Mouse (Mus musculus) hindbrain, embryonic 10.5 days (tissue): ENCODE data around the gene Las1l. TPM values are rescaled to one million over a fixed set of nuclear protein-coding genes. Genes with fewer than 3 reads are reported as not detected.
"Not testable (repeated sequence)": the region's sequence is repeated elsewhere in the genome, so short reads cannot be mapped to it uniquely, and the experiment has no call there.

Experiments
- DNase-seq: peaks from one replicate; pipeline ENCODE4 v3.0.0-alpha.2; 2017; ENCODE audit warnings: low spot score
- H3K27ac ChIP-seq: fragments of 300-500 bp; sonication (generic); 2 replicates; pipeline ENCODE4 v1.5.1; 2016; ENCODE audit warnings: mild to moderate bottlenecking, moderate library complexity
- H3K27me3 ChIP-seq: fragments of 300-500 bp; sonication (generic); 2 replicates; pipeline ENCODE4 v1.6.1; 2016; ENCODE audit warnings: mild to moderate bottlenecking; ENCODE audit not compliant: poor library complexity, insufficient read depth, severe bottlenecking
- H3K36me3 ChIP-seq: fragments of 300-500 bp; sonication (generic); 2 replicates; pipeline ENCODE4 v1.6.1; 2016; ENCODE audit warnings: mild to moderate bottlenecking, moderate library complexity
- H3K4me1 ChIP-seq: fragments of 300-500 bp; sonication (generic); replicated peaks from 2 replicates; pipeline ENCODE4 v1.6.1; 2016; ENCODE audit warnings: mild to moderate bottlenecking
- H3K4me3 ChIP-seq: fragments of 300-500 bp; sonication (generic); 2 replicates; pipeline ENCODE4 v1.5.1; 2016; ENCODE audit warnings: mild to moderate bottlenecking, moderate library complexity
- H3K9me3 ChIP-seq: fragments of 300-500 bp; sonication (generic); 2 replicates; pipeline ENCODE4 v1.6.1; 2016; ENCODE audit warnings: mild to moderate bottlenecking, moderate library complexity
- WGBS: fragments of 180-500 bp; shearing (Covaris S2); methylation state at CpG from one replicate; pipeline ENCODE4 v1.1.7; 2016; 5-methylcytosine and 5-hydroxymethylcytosine counted together
- polyA plus RNA-seq: library from polyadenylated mRNA; unstranded; fragments of >200 nt; fragmentation: Nextera tagmentation; extraction: Ambion mirVana; gene quantifications from 2 replicates; pipeline ENCODE4 v1.2.1, GENCODE M21; 2016

Gene Las1l
- 58.1 and 71.7 TPM in 2 replicates for polyA plus RNA-seq

GRCm38 (mm10) chrX:95956497-95957293 is at the start of gene Las1l:
Las1l (minus strand) TSS chrX:95956962.
- H3K4me1 ChIP-seq: peaks cover 5% of the 10 kb centered on the region; the same call in 1 of the 2 replicates
- DNase-seq: peak; percentile 89
- H3K4me3 ChIP-seq: peak within 1 kb of the TSS; percentile 60
- H3K27ac ChIP-seq: peak within 1 kb of the TSS; percentile 74
- H3K36me3 ChIP-seq: peaks cover 10% of the 10 kb centered on the region
- H3K9me3 ChIP-seq: no peaks in the 10 kb centered on the region
- 19% methylated on average over 42 of the region's 42 CpGs for WGBS
- peaks cover 5% of the 10 kb centered on the region; the same call in 1 of the 2 replicates for H3K27me3 ChIP-seq

- Histone ChIP-seq H3K27ac (no peak overlapping the region), H3K4me3 (no peak overlapping the region), H3K27me3 (0 out of 2 replicates have a peak, but pooled peaks cover under 1% of the 10 kb centered on the region), H3K4me1 (no peaks in the 10 kb centered on the region), H3K9me3 (no peaks in the 10 kb centered on the region), H3K36me3 (no peaks in the 10 kb centered on the region)
- 79% methylated on average over 6 of the region's 6 CpGs for WGBS
- no peak for DNase-seq
Measured at GRCm38 (mm10) chrX:96006395-96006794, 49.6 kb upstream of the Las1l start.

GRCm38 (mm10) chrX:95999601-96000000 is 42.8 kb upstream of the Las1l start:
- WGBS: 72% methylated on average over 6 of the region's 6 CpGs
- H3K9me3 ChIP-seq: no peaks in the 10 kb centered on the region

GRCm38 (mm10) chrX:95993206-95993605 is 36.4 kb upstream of the Las1l start:
- DNase-seq: no peak
- WGBS: 79% methylated on average over 3 of the region's 3 CpGs

More at GRCm38 (mm10) chrX:95999601-96000000, 42.8 kb upstream of the Las1l start:
- no peak overlapping the region for H3K27ac ChIP-seq
- no peaks in the 10 kb centered on the region for H3K4me1 ChIP-seq
- H3K36me3 ChIP-seq: no peaks in the 10 kb centered on the region
- DNase-seq: no peak
- H3K4me3 ChIP-seq: no peak overlapping the region
- H3K27me3 ChIP-seq: no peaks in the 10 kb centered on the region; the same call in 1 of the 2 replicates

GRCm38 (mm10) chrX:95969936-95970335 is 13.2 kb upstream of the Las1l start:
- DNase-seq: peak; percentile 57
- H3K9me3 ChIP-seq: no peaks in the 10 kb centered on the region
- no peaks in the 10 kb centered on the region for H3K27me3 ChIP-seq
- H3K27ac ChIP-seq: 0 out of 2 replicates have a peak overlapping the region, but pooled peaks have one; percentile 97
- 64% methylated on average over 9 of the region's 9 CpGs for WGBS
- H3K36me3 ChIP-seq: no peaks in the 10 kb centered on the region
- H3K4me1 ChIP-seq: peaks cover 24% of the 10 kb centered on the region
- H3K4me3 ChIP-seq: no peak overlapping the region

More at GRCm38 (mm10) chrX:95993206-95993605, 36.4 kb upstream of the Las1l start:
- H3K36me3 ChIP-seq: no peaks in the 10 kb centered on the region
- no peaks in the 10 kb centered on the region for H3K9me3 ChIP-seq
- H3K27ac ChIP-seq: no peak overlapping the region
- no peaks in the 10 kb centered on the region for H3K4me1 ChIP-seq
- H3K4me3 ChIP-seq: no peak overlapping the region
- H3K27me3 ChIP-seq: no peaks in the 10 kb centered on the region; the same call in 1 of the 2 replicates

GRCm38 (mm10) chrX:95969116-95969515 is 12.4 kb upstream of the Las1l start:
- no peak for DNase-seq
- Histone ChIP-seq H3K4me1 (peaks cover 24% of the 10 kb centered on the region), H3K36me3 (no peaks in the 10 kb centered on the region), H3K9me3 (no peaks in the 10 kb centered on the region), H3K4me3 (peak overlapping the region; percentile 56), H3K27ac (peak overlapping the region; percentile 97), H3K27me3 (no peaks in the 10 kb centered on the region)
- 38% methylated on average over 5 of the region's 6 CpGs for WGBS

GRCm38 (mm10) chrX:95968594-95968965 is 11.8 kb upstream of the Las1l start:
- 12% methylated on average over 6 of the region's 6 CpGs for WGBS
- Histone ChIP-seq H3K36me3 (no peaks in the 10 kb centered on the region), H3K9me3 (no peaks in the 10 kb centered on the region), H3K4me3 (peak overlapping the region; percentile 56), H3K4me1 (peaks cover 24% of the 10 kb centered on the region), H3K27ac (peak overlapping the region; percentile 97), H3K27me3 (no peaks in the 10 kb centered on the region)
- peak; percentile 90 for DNase-seq

- 30% methylated on average over 28 of the region's 28 CpGs for WGBS
- H3K4me3 ChIP-seq: peak overlapping the region; percentile 56
- peak overlapping the region; percentile 97 for H3K27ac ChIP-seq
- peaks cover 24% of the 10 kb centered on the region for H3K4me1 ChIP-seq
- no peaks in the 10 kb centered on the region for H3K9me3 ChIP-seq
- no peaks in the 10 kb centered on the region for H3K36me3 ChIP-seq
- peak; percentile 88 for DNase-seq
- H3K27me3 ChIP-seq: no peaks in the 10 kb centered on the region
Measured at GRCm38 (mm10) chrX:95967847-95968593, 11.3 kb upstream of the Las1l start.

GRCm38 (mm10) chrX:95965036-95965435 is 8.3 kb upstream of the Las1l start:
- no peak overlapping the region for H3K4me3 ChIP-seq
- H3K36me3 ChIP-seq: no peaks in the 10 kb centered on the region
- no peak for DNase-seq
- WGBS: 77% methylated on average over 6 of the region's 6 CpGs
- no peak overlapping the region for H3K27ac ChIP-seq
- H3K9me3 ChIP-seq: no peaks in the 10 kb centered on the region
- no peaks in the 10 kb centered on the region; the same call in 1 of the 2 replicates for H3K27me3 ChIP-seq
- peaks cover 24% of the 10 kb centered on the region for H3K4me1 ChIP-seq

GRCm38 (mm10) chrX:95963366-95963765 is 6.6 kb upstream of the Las1l start:
- Histone ChIP-seq H3K36me3 (no peaks in the 10 kb centered on the region), H3K4me3 (no peak overlapping the region)
- 83% methylated on average over 2 of the region's 2 CpGs for WGBS

GRCm38 (mm10) chrX:95957461-95957860 is 699 bp upstream of the Las1l start:
- not testable (repeated sequence) for H3K27me3 ChIP-seq, H3K27ac ChIP-seq, H3K4me1 ChIP-seq, H3K9me3 ChIP-seq, H3K36me3 ChIP-seq
- peak overlapping the region; percentile 60 for H3K4me3 ChIP-seq
- DNase-seq: peak; percentile 7
- 41% methylated on average over 11 of the region's 11 CpGs for WGBS

More at GRCm38 (mm10) chrX:95963366-95963765, 6.6 kb upstream of the Las1l start:
- H3K27ac ChIP-seq: no peak overlapping the region
- no peaks in the 10 kb centered on the region for H3K9me3 ChIP-seq
- H3K4me1 ChIP-seq: peaks cover 18% of the 10 kb centered on the region; the same call in 1 of the 2 replicates
- peaks cover 5% of the 10 kb centered on the region; the same call in 1 of the 2 replicates for H3K27me3 ChIP-seq
- DNase-seq: no peak

- peak; percentile 11 for DNase-seq
- Histone ChIP-seq H3K36me3 (peaks cover 57% of the 10 kb centered on the region), H3K4me1 (peaks cover 2% of the 10 kb centered on the region; the same call in 1 of the 2 replicates), H3K9me3 (no peaks in the 10 kb centered on the region), H3K27me3 (no peaks in the 10 kb centered on the region), H3K4me3 (no peak overlapping the region), H3K27ac (no peak overlapping the region)
- WGBS: 60% methylated on average over 3 of the region's 3 CpGs
Measured at GRCm38 (mm10) chrX:95950776-95951175, 6.0 kb downstream of the Las1l start.
